Mouse (Mus musculus) midbrain, postnatal 0 days (tissue): ENCODE results near the gene Trappc2l. TPM values are rescaled to one million over a fixed set of nuclear protein-coding genes. Genes with fewer than 3 reads are reported as not detected.

Experiments used
- ATAC-seq: fragments of 200-750 bp; cut with Nextera tagmentation; 2 replicates; pipeline ENCODE4 v1.8.0; 2017; ENCODE audit warnings: moderate number of reproducible peaks, mild to moderate bottlenecking, moderate TSS enrichment, moderate library complexity; ENCODE audit not compliant: low FRiP score
- DNase-seq: peaks from one replicate; pipeline ENCODE4 v3.0.0-alpha.2; 2015; ENCODE audit warnings: low spot score
- H3K27ac ChIP-seq: fragments of 300-500 bp; sonication (generic); 2 replicates; pipeline ENCODE4 v1.5.1; 2014; ENCODE audit warnings: low read depth, mild to moderate bottlenecking, low read length, mixed read lengths
- H3K27me3 ChIP-seq: fragments of 300-500 bp; sonication (generic); 2 replicates; pipeline ENCODE4 v1.6.1; 2014; ENCODE audit warnings: low read length, control low read depth, mixed read lengths; ENCODE audit not compliant: insufficient read depth
- H3K36me3 ChIP-seq: fragments of 300-500 bp; sonication (generic); 2 replicates; pipeline ENCODE4 v1.6.1; 2014; ENCODE audit warnings: low read length, control low read depth, mixed read lengths; ENCODE audit not compliant: insufficient read depth
- H3K4me1 ChIP-seq: fragments of 300-500 bp; sonication (generic); 2 replicates; pipeline ENCODE4 v1.6.1; 2014; ENCODE audit warnings: mild to moderate bottlenecking, control low read depth, antibody characterized with exemption, low read length, mixed read lengths; ENCODE audit not compliant: insufficient read depth
- H3K4me2 ChIP-seq: fragments of 300-500 bp; sonication (generic); 2 replicates; pipeline ENCODE4 v1.6.1; 2014; ENCODE audit warnings: low read depth, mild to moderate bottlenecking, low read length, mixed read lengths; ENCODE audit not compliant: poor library complexity, severe bottlenecking
- H3K4me3 ChIP-seq: fragments of 300-500 bp; sonication (generic); 2 replicates; pipeline ENCODE4 v1.5.1; 2014; ENCODE audit warnings: low read depth, mild to moderate bottlenecking, low read length, moderate library complexity
- H3K9ac ChIP-seq: fragments of 300-500 bp; sonication (generic); replicated peaks from 2 replicates; pipeline ENCODE4 v1.6.1; 2014; ENCODE audit warnings: mild to moderate bottlenecking, low read length, moderate library complexity, mixed read lengths; ENCODE audit not compliant: poor library complexity, severe bottlenecking
- H3K9me3 ChIP-seq: fragments of 300-500 bp; sonication (generic); 2 replicates; pipeline ENCODE4 v1.6.1; 2016; ENCODE audit warnings: low read length, control low read depth
- CTCF ChIP-seq: IDR thresholded peaks from 2 replicates; pipeline ENCODE4 v1.5.1; 2016; ENCODE audit warnings: antibody characterized with exemption, mild to moderate bottlenecking
- WGBS: fragments of 180-500 bp; shearing (Covaris S2); extraction: QIAGEN DNeasy Blood & Tissue Kit; methylation state at CpG from one replicate; pipeline ENCODE4 v1.1.7; 2014; 5-methylcytosine and 5-hydroxymethylcytosine counted together
- polyA plus RNA-seq: library from polyadenylated mRNA; unstranded; fragments of >200 nt; fragmentation: Nextera tagmentation; extraction: Ambion mirVana; gene quantifications from 2 replicates; pipeline ENCODE4 v1.2.1, GENCODE M21; 2015
- total RNA-seq: library from RNA; depleted of rRNA; stranded (reverse); fragments of >200 nt; gene quantifications from 2 replicates; pipeline ENCODE4 v1.2.3, GENCODE M21; 2014; rRNA removed

Gene Trappc2l
- total RNA-seq (14.1 and 23.2 TPM in 2 replicates), polyA plus RNA-seq (135 and 138 TPM in 2 replicates)

DNA sequence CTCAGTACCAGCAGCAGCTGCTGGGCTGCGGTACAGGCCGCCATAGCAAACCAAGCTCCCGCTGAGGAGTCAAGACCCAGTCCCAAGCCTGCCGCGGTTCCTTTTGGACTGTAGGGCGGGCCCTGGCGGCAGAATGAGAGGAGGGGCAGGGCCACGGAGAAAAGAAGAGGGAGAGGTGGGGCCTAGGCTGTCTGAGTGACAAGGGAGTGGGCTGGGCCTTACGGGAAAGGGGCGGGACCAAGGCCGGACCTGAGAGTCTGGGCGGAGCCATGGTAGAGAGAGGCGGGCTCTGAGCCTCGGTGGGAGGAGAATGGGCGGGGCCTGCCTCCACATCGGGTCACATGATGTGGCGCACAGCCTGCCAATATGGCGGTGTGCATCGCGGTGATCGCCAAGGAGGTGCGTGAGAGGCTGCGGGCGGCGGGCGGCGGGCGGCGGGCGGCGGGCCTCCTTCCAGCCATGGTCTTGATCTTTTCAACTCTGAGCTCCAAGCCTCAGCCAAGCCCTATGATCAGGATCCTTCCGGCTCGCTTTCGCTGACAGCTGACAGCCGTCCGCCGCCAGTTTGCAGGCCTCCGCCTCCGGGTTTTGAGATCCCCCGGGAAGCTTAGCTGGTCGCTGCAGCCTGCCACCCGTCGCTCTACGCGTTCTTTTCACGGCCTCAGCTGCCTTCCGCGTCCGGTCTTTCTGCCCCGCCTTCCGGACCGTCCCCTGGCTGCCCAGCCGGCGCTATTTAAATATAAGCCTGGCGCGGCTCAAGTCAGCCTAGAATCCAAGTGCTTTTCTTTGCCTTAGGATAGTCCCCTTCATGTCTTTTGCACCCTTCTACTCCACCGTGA lies at the start of gene Trappc2l, which contains the start of gene Galns:
Gene Trappc2l (plus strand): TSS at position 346 of the 839 bp plus-strand sequence.
Gene Galns (minus strand): TSS at position 169 of the 839 bp plus-strand sequence.
- no peaks in the 10 kb centered on the region for H3K27me3 ChIP-seq
- H3K4me3 ChIP-seq: peak within 1 kb of the TSS; percentile 75
- ATAC-seq (peak; percentile 97), DNase-seq (peak; percentile 99)
- TF ChIP-seq CTCF: peak; percentile 74
- peaks cover 8% of the 10 kb centered on the region; the same call in 1 of the 2 replicates for H3K36me3 ChIP-seq
- peak within 1 kb of the TSS; percentile 70 for H3K4me2 ChIP-seq
- H3K9ac ChIP-seq: peak within 1 kb of the TSS; percentile 83
- under 1% methylated on average over 54 of the region's 57 CpGs for WGBS
- H3K27ac ChIP-seq: peak within 1 kb of the TSS; percentile 89
- H3K4me1 ChIP-seq: peaks cover 6% of the 10 kb centered on the region; the same call in 1 of the 2 replicates
- no peaks in the 10 kb centered on the region for H3K9me3 ChIP-seq

DNA sequence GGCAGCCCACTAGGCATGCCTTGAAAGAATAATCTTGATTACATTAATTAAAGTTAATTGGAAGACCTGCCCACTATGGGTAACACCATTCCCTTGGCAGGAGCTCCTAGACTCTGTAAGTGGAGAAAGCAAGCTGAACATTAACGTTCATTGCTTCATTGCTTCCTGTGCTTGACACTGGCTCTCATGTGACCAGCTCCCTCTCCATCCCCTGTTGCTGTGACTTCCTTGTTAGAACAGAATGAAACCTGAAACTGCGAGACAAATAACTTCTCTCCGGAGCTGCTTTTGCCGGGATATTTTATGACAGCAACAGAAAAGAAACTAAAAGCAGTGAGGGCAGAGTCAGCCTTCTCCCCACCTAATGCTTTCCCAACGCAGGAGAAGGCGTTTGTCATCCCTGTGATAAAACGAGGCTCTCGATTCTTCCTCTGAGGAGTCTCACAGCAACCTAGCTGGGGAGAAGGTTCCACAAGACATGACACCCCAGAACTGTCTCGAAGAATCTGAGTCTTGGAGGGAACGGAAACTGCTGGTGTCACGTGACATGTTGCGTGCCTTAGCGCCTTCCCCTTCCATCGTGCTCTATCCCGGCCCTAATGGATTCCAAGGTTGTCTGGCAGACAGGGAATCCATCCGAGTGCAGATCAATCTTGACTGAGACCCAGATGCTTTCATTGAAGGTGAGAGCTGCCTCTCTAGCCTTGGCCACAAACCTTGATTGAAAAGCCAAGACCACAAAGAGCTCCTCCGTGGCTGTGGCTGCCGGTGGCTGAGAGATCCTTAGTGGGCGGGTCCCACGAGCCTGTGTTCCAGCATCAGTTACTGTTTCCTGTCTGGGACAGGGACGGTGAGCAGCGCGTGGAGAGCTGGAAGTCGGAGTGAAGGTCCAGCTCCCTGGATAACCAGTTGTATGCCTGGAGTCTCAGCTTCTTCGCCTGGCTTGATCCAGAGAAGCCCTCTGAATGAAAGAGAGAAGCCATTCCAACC lies 46.8 kb upstream of the Trappc2l start:
- WGBS: 89% methylated on average over 25 of the region's 25 CpGs
- DNase-seq: no peak
- H3K4me2 ChIP-seq: no peak overlapping the region
- no peak overlapping the region for H3K9ac ChIP-seq
- H3K9me3 ChIP-seq: no peaks in the 10 kb centered on the region
- no peak for ATAC-seq
- no peaks in the 10 kb centered on the region for H3K27me3 ChIP-seq
- no peaks in the 10 kb centered on the region for H3K36me3 ChIP-seq
- H3K27ac ChIP-seq: no peak overlapping the region
- H3K4me3 ChIP-seq: no peak overlapping the region
- H3K4me1 ChIP-seq: peaks cover 15% of the 10 kb centered on the region
- no peak for TF ChIP-seq CTCF

DNA sequence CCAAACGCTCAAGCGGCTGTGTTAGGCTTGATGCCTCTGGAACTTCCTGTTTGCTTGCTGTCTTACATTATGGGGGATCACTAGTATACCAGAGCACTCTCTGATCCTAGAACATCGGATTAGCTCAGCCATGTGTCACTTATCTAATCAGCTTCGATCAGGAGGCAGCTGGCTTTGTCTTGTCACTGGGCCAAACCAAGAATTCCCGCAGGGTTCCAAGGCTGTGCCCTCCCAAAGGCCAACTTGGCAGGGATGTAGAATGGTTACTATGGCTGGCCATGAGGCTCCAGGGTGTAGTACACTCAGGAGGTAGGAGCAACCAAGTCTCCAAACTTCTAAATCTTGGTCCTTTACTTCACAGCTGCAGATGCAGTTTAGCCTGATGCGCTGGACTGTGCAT lies 44.7 kb upstream of the Trappc2l start:
- Histone ChIP-seq H3K27me3 (no peaks in the 10 kb centered on the region), H3K4me2 (peak overlapping the region; percentile 91), H3K36me3 (0 out of 2 replicates have a peak, but pooled peaks cover 5% of the 10 kb centered on the region), H3K27ac (peak overlapping the region; percentile 87), H3K4me1 (peaks cover 15% of the 10 kb centered on the region), H3K4me3 (peak overlapping the region; percentile 77), H3K9me3 (no peaks in the 10 kb centered on the region), H3K9ac (peak overlapping the region; percentile 73; the same call in 1 of the 2 replicates)
- TF ChIP-seq CTCF: no peak
- 18% methylated on average over 6 of the region's 6 CpGs for WGBS
- ATAC-seq (0 out of 2 replicates have a peak, but pooled peaks have one; percentile 1), DNase-seq (peak; percentile 51)

DNA sequence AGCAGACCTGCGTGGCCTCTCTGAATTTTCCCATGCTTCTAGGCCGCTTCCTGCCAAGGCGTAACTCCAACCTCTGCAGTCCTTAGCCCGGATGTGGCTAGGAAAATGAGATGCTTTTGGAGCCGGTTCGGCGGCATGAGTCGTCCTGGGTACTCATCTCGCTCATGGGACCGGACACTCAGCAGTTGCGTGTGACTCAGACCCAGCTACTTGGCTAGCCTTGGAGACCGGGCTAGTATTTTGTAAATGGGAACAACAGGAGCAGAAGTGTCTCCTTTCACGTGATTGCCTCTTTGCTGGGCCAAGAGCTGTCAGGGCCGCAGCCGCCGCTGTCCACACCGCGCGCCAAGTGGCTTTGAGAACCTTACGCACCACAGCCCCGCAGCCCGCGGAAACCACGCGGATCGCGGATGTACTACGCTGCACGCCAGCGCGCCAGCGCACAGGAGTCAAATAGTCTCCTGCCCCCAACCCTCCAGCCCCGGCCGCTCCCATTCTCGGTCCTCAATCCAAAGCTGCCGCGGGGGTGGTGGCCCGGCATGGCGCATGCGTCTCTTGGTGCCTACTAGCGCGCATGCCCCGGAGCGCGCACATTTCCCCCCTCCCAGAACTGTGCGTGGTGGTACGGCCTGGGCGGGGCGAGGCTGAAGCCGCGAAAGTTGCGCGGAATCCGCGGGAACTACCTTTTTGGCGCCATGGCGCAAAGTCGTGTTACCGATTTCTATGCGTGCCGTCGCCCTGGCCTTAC lies 43.9 kb upstream of the Trappc2l start, which contains the start of gene Cdt1:
Gene Cdt1 (plus strand): TSS at position 655 of the 748 bp plus-strand sequence.
- peak; percentile 1; the same call in 1 of the 2 replicates for TF ChIP-seq CTCF
- H3K4me1 ChIP-seq: peaks cover 15% of the 10 kb centered on the region
- peak within 1 kb of the TSS; percentile 77 for H3K4me3 ChIP-seq
- 0 out of 2 replicates have a peak, but pooled peaks cover 5% of the 10 kb centered on the region for H3K36me3 ChIP-seq
- DNase-seq (peak; percentile 97), ATAC-seq (peak; percentile 96)
- no peaks in the 10 kb centered on the region for H3K27me3 ChIP-seq
- peak within 1 kb of the TSS; percentile 87 for H3K27ac ChIP-seq
- no peaks in the 10 kb centered on the region for H3K9me3 ChIP-seq
- peak within 1 kb of the TSS; percentile 91 for H3K4me2 ChIP-seq
- peak within 1 kb of the TSS; percentile 79 for H3K9ac ChIP-seq
- under 1% methylated on average over 62 of the region's 62 CpGs for WGBS

DNA sequence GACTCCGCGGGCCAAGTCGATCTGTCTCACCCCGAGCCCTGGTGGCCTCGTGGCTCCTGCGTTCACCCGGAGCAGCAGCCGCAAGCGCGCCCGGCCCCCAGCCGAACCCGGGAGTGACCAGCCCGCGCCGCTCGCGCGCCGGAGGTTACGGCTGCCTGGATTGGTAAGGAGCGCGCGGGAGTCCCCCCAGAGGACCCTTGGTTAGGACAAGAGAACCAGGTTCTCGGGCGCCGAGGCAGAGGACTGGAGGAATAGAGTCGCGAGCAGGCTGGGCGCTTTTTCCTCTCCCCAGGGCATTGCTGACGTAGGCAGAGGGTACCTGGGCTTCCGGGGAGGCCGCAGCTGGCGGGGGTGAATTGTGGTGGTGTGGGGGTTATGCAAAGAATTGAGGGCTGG lies 43.3 kb upstream of the Trappc2l start:
- Histone ChIP-seq H3K36me3 (0 out of 2 replicates have a peak, but pooled peaks cover 5% of the 10 kb centered on the region), H3K4me1 (peaks cover 15% of the 10 kb centered on the region), H3K9me3 (no peaks in the 10 kb centered on the region), H3K27me3 (no peaks in the 10 kb centered on the region), H3K9ac (peak overlapping the region; percentile 79), H3K27ac (peak overlapping the region; percentile 51), H3K4me2 (peak overlapping the region; percentile 91), H3K4me3 (peak overlapping the region; percentile 77)
- DNase-seq (peak; percentile 29), ATAC-seq (peak; percentile 31)
- WGBS: under 1% methylated on average over 30 of the region's 34 CpGs
- TF ChIP-seq CTCF: no peak
